Mouse (Mus musculus): ENCODE measurements at regions not wholly inside any gene's neighbourhood (a gene's known extent, or its start where the extent isn't known, plus 50 kb on each side); places are given as distances from the start of the nearest gene placed in this dataset.

GRCm38 (mm10) chr7:135823884-135824750 is 108.0 kb upstream of the Mki67 start:
- TF ChIP-seq CTCF (IDR thresholded peaks at IDR 0.05): no peak
- no peak for DNase-seq (ENCODE audit: extremely low spot score in 1 of 2, low spot score in 2 of 2)
- intact Hi-C loops (cut with DNase I): no loop called here
- no peak overlapping the region for H3K27ac ChIP-seq
- no peak overlapping the region for H3K4me3 ChIP-seq

DNA sequence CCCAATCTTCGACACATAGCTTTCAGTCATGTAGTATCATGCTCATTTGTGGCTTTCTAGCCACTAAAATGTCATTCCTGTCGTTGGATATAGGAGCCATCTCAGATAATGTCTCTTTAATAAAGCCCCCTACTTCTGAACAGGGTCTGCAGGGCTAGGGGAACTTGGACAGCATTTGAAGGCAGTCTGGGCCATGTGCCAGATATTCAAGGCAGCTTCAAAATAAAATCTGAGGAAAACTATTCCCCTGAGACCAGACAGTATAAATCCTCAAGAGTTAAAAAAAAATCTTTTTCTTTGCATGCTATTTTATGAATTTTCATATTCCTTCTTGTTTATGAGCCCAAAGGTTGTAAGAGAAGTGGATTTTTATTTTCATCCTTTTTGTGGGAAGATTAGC is 113.1 kb upstream of the Mki67 start:
- DNase-seq (ENCODE audit: extremely low spot score in 1 of 2, low spot score in 2 of 2): no peak
- intact Hi-C loops (cut with DNase I): no loop called here
- Histone ChIP-seq H3K4me3 (no peak overlapping the region), H3K27ac (no peak overlapping the region)
- TF ChIP-seq CTCF (IDR thresholded peaks at IDR 0.05): no peak

DNA sequence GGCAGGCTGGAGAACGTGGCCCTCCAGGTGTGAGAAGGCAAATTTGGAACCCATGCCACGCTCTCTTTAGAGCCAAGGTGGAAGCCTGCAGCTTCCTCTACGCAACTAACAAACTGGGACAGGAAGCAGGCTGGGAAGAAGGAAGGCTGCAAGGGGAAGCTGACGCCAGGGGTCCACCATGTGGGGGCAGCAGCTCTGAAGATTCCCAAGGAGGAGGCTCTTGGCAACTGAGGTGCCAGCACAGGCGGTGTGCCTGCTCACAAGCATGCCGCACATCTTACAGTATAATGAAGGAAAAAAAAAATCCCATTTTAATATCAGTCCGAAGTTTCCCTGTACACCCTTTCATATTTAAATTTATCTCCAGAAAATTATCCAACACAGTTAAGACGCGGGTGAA is 117.3 kb upstream of the Mki67 start:
- no peak; the same call in 1 of the 2 replicates for TF ChIP-seq CTCF (IDR thresholded peaks at IDR 0.05)
- Histone ChIP-seq H3K27ac (no peak overlapping the region), H3K4me3 (no peak overlapping the region)
- intact Hi-C loops (cut with DNase I): loop anchor here (10.0 kb wide), 2 partner anchors 471 to 1641 kb away; no protein-coding TSS in a partner anchor
- no peak for DNase-seq (ENCODE audit: extremely low spot score in 1 of 2, low spot score in 2 of 2)

- Histone ChIP-seq H3K4me3 (no peak overlapping the region), H3K27ac (no peak overlapping the region)
- TF ChIP-seq CTCF (IDR thresholded peaks at IDR 0.05): peak; percentile 92
- intact Hi-C loops (cut with DNase I): loop anchor here (2.0 to 10.0 kb wide), 7 partner anchors 175 to 1638 kb away; no protein-coding TSS in a partner anchor
- DNase-seq (ENCODE audit: extremely low spot score in 1 of 2, low spot score in 2 of 2): peak; percentile 65 to 71
Observed at GRCm38 (mm10) chr7:135836808-135837733, 120.9 kb upstream of the Mki67 start.

- Histone ChIP-seq H3K4me3 (no peak overlapping the region), H3K27ac (no peak overlapping the region)
- DNase-seq (ENCODE audit: extremely low spot score in 1 of 2, low spot score in 2 of 2): no peak
- TF ChIP-seq CTCF (IDR thresholded peaks at IDR 0.05): no peak
- intact Hi-C loops (cut with DNase I): no loop called here
Observed at GRCm38 (mm10) chr7:135844018-135844417, 127.9 kb upstream of the Mki67 start.

GRCm38 (mm10) chr7:135847304-135847703 is 131.1 kb upstream of the Mki67 start:
- intact Hi-C loops (cut with DNase I): no loop called here
- TF ChIP-seq CTCF (IDR thresholded peaks at IDR 0.05): no peak
- DNase-seq (ENCODE audit: extremely low spot score in 1 of 2, low spot score in 2 of 2): no peak
- Histone ChIP-seq H3K4me3 (no peak overlapping the region), H3K27ac (no peak overlapping the region)

GRCm38 (mm10) chr7:135848170-135848569 is 132.0 kb upstream of the Mki67 start:
- no peak for DNase-seq (ENCODE audit: extremely low spot score in 1 of 2, low spot score in 2 of 2)
- Histone ChIP-seq H3K27ac (no peak overlapping the region), H3K4me3 (no peak overlapping the region)
- intact Hi-C loops (cut with DNase I): no loop called here
- TF ChIP-seq CTCF (IDR thresholded peaks at IDR 0.05): no peak

- TF ChIP-seq CTCF (IDR thresholded peaks at IDR 0.05): no peak
- intact Hi-C loops (cut with DNase I): no loop called here
- Histone ChIP-seq H3K27ac (no peak overlapping the region), H3K4me3 (no peak overlapping the region)
- DNase-seq (ENCODE audit: extremely low spot score in 1 of 2, low spot score in 2 of 2): no peak
Observed at GRCm38 (mm10) chr7:135848833-135849232, 132.7 kb upstream of the Mki67 start.

GRCm38 (mm10) chr7:135853127-135853813 is 137.1 kb upstream of the Mki67 start:
- H3K27ac ChIP-seq: no peak overlapping the region
- peak; percentile 11 to 15 for DNase-seq (ENCODE audit: extremely low spot score in 1 of 2, low spot score in 2 of 2)
- no peak overlapping the region for H3K4me3 ChIP-seq
- intact Hi-C loops (cut with DNase I): loop anchor here (5.0 kb wide), 1 partner anchor 204 kb away; no protein-coding TSS in a partner anchor
- peak; percentile 34 for TF ChIP-seq CTCF (IDR thresholded peaks at IDR 0.05)

GRCm38 (mm10) chr7:135853814-135854324 is 137.7 kb upstream of the Mki67 start:
- intact Hi-C loops (cut with DNase I): loop anchor here (5.0 kb wide), 1 partner anchor 203 kb away; no protein-coding TSS in a partner anchor
- no peak overlapping the region for H3K27ac ChIP-seq
- TF ChIP-seq CTCF (IDR thresholded peaks at IDR 0.05): no peak
- H3K4me3 ChIP-seq: no peak overlapping the region
- no peak for DNase-seq (ENCODE audit: extremely low spot score in 1 of 2, low spot score in 2 of 2)

GRCm38 (mm10) chr7:135860288-135860687 is 144.1 kb upstream of the Mki67 start:
- TF ChIP-seq CTCF (IDR thresholded peaks at IDR 0.05): no peak
- no peak for DNase-seq (ENCODE audit: extremely low spot score in 1 of 2, low spot score in 2 of 2)
- intact Hi-C loops (cut with DNase I): no loop called here
- Histone ChIP-seq H3K27ac (no peak overlapping the region), H3K4me3 (no peak overlapping the region)

Data from left cerebral cortex, adult 2 months (tissue).